Mouse (Mus musculus) ES-Bruce4 (cell line): ENCODE measurements around the gene Fzd5.

Experiments used
- CTCF ChIP-seq: IDR thresholded peaks from one replicate; pipeline ENCODE4 v1.8.1; 2011; ENCODE audit warnings: low read depth, low read length
- EP300 ChIP-seq: IDR thresholded peaks from 2 replicates; pipeline ENCODE4 v1.6.1; 2011; ENCODE audit warnings: low read depth, low read length; ENCODE audit not compliant: insufficient read depth
- POLR2A ChIP-seq: IDR thresholded peaks from one replicate; pipeline ENCODE4 v1.8.1; 2011; ENCODE audit warnings: low read length; ENCODE audit not compliant: insufficient read depth

DNA sequence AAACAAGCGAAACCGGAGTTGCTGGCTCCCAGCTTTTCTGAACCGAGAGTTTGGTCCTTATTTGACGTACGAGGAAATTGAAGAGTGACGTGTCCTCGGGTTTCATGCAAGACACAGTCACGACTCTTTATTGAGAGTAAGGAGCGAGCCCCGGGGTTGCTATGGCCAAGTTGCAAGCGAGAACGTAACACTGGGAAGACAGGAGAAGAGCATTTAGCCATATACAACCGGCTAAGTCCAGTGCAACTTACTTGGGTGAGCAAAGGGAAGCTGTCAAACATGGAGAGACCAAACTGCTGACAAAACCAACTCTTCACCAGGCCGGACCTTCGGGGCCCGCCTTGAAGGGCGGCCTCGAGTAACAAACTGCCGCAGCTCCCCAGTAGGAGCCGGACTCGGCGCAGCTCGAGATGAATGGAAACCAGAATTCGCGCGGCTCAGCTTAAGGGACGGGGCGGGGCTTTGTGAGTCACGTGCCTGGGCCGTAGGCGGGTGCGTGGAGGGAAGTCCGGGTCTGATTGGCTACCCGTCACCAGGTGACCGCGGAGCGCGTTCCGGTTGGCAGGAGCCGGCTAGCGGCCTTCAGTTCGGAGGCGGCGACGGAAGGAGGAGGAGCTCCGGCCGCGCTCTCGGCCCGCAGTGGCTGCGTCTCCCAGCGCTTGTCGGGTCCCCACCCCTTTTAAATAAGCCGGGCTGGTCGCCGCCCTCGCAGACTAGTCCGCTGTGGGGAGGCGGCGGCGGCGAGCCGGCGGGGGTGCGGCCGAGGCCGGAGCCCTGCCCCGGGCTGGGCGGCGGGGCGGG lies 47.1 kb downstream of the Fzd5 start, which contains the start of gene Ccnyl1:
- TF ChIP-seq CTCF (no peak), POLR2A (peak; percentile 79), EP300 (no peak)
